Mouse (Mus musculus) left cerebral cortex, adult 6 months (tissue): ENCODE measurements around the gene Sp6. TPM values are rescaled to one million over a fixed set of nuclear protein-coding genes. Genes with fewer than 3 reads are reported as not detected.

ENCODE experiments used
- long read RNA-seq, 2 experiments: library from polyadenylated mRNA; unstranded; transcript quantifications; one replicate each; pipeline ENCODE4 v2.0.0; 2019 to 2020
- polyA plus RNA-seq: library from polyadenylated mRNA; unstranded; fragments of <200 nt; fragmentation: Nextera tagmentation; gene quantifications from 2 replicates; pipeline ENCODE4 v1.2.3, GENCODE M21; 2021

Gene Sp6
- polyA plus RNA-seq: 0.09 and 0.13 TPM in 2 replicates
- long read RNA-seq, experiment 1, partial matches to known transcripts: 0 of 3 reads
- long read RNA-seq, experiment 1, other reads (novel, unspliced or antisense): 3 of 3 reads
- long read RNA-seq, experiment 2: 0 reads

DNA sequence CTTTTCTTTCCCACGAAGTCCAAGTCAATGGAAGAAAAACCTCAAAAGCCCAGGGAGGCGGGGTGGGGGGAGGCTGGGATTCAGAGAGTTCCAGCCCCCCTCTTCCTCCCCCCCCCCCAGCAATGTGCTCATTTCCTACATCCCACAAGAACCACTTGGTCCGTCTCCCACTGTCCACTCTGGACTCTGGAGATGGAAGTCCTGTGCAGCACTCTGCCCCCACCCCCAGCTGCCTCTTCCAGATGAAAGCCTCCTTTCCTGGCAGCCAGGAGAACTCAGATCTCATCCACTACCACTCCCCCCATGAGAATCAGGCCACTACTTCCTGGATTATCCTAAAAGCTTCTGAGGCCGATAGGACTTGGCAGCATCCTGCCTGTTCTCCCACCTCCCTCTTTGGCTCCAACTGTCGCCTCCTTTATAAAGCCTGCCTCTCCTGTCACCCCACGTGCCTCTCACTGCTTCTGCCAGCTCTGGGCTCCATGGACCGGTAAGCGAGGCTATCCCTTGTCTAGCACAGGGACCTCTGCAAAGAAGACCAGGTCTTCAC lies at the start of gene Sp6:
Gene Sp6 (plus strand): TSS at position 274 of the 550 bp plus-strand sequence.

DNA sequence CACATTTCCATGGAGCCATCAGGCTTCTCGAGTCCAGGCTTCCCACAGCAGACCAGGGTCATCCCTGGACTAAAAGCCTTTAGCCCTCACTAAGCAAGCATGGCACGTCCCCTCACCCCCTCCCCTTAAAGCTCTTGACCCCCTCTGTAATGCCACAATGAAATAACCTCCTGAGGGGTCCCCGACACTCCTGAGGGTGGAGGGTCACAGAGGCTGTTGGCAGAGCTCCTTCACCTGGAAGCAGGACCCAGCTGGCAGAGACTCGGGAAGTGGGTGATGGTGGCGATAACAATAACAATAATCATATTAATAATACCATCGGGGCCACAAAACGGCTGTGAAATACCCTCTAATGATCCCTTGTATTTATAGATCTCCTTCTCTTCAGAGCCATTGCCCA lies 30.3 kb upstream of the Sp6 start, which contains the start of gene Sp2:
Gene Sp2 (minus strand): TSS at position 101 of the 400 bp plus-strand sequence.

DNA sequence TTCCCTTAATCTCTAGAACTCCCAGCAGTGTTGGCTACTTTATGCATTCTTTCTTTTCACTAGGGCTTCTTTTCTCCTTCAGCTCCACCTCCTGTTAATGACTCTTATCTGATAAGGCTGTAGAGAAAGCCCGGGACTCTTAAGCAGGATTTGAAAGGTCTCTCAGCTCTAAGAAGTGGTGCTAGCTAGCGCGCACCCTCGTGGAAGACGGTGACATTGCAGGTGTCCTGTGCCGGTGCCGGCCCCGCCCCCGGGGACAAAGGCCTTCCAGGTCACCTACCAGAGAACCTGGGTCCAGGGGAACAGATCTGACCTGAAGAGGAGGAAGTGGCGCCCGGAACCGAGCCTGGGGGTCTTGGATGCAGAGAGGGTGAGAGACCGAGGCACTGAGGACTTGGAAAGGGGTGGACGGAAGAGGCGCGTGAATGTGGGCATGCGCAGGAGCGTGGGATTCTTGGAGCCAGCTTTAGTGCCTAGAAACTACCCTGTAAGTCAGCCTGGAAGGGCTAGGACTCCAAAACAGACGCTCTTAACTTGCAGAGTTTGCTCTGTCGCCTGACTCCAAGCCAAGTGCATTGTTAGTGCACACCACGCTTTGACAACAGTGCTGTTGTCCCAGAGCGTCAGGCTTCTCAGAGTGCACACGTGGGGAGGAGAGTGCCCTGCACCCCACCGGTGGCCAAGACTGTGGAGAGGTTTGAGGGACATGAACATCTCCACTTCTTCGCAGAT lies 16.7 kb downstream of the Sp6 start, which contains the start of gene Scrn2:
Gene Scrn2 (plus strand): TSS at position 253 of the 732 bp plus-strand sequence.

DNA sequence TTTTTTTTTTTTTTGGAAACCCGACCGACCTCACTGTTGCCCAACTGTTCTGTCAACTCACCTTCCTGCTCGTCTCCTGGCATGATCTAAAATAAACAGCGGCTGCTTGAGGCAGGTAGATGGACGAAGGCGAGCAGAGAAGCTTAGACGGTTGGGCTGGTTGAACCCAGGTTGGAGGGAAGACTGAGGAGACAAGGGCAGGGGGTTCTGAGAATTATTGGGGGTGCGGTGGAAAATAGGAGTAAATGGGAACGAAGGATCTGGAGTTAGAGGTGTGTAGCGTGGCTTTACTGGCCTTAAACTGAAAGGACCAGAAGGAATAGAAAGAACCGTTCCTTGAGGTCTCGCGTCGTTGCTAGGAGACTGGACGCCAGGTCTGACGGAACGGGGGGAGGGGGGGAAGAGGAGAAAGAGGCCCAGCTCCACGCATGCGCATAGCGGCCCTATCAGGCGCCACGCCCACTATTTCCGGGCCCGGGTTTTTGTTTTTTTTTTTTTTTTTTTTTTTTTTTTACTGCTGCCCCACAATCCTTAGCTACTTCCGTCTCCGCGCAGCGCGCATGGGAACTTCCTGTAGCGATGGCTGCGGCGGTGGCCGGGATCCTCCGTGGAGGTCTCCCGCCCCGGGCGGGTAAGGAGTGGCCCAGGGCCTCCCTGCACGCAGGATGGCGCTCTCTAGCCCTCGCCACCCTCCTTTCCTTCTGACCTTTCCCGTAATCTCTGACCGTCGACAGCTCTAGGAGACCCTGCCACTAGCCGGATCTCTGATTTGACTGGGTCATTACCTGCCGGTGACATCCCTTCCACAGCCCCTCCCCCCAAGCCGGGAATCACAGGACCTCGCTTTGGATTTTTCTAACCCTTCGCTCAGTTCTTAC lies 28.1 kb downstream of the Sp6 start, which contains the start of the genes Lrrc46 and Mrpl10:
Gene Lrrc46 (minus strand): TSS at position 386 of the 878 bp plus-strand sequence.
Gene Mrpl10 (plus strand): TSS at position 539 of the 878 bp plus-strand sequence.

DNA sequence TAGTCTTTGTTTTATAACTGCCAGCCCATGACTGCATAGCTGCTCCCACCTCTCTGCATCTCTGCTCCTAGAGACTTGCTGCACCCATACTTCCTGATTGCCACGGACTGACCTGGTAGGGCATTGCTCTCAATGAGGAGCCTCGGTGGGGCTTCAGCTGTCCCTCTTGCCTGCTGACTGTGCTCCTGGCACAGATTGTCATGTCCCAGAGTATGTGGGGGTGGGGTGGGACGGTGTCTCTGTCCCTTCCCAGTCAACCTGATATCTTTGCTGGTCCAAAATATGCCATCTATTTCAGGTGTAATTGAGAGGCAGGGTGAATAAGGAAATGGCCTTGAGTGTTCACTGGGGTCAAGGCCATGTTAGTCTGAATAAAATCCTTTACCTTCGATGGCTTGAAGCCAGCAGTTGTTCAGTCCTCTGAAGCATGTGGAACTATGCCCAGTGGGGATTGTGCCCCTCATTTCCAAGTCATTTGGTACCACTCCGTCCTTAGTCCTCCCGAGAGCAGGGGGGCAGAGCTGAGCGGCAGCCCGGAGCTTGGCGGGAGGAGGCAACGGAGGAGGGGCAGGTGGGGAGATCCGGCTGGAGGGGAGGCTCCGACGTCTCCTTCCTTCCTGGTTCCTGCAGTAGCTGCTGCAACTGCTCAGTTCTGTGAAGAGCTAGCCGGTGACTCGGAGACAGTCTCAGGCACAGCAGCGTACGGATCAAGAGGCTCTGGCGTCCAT lies 37.2 kb downstream of the Sp6 start, which contains the start of gene Osbpl7:
Gene Osbpl7 (plus strand): TSS at position 413 of the 728 bp plus-strand sequence.

Other genes starting within 250 kb of the Sp6 start
- gene Snx11, start 235.8 kb upstream of the Sp6 start, polyA plus RNA-seq: 14.9 and 16.7 TPM in 2 replicates
- gene Cbx1, start 224.3 kb upstream of the Sp6 start, polyA plus RNA-seq: 25.2 and 35.2 TPM in 2 replicates
- gene Nfe2l1, start 183.4 kb upstream of the Sp6 start, polyA plus RNA-seq: 49.3 and 58.5 TPM in 2 replicates
- gene Copz2, start 163.5 kb upstream of the Sp6 start, polyA plus RNA-seq: 8.5 and 22.0 TPM in 2 replicates
- 35.2 and 39.4 TPM in 2 replicates for gene Cdk5rap3, start 96.9 kb upstream of the Sp6 start, polyA plus RNA-seq
- 0.16 TPM in 1 of 2 replicates, not detected in the other for gene Prr15l, start 85.3 kb upstream of the Sp6 start, polyA plus RNA-seq
- gene Pnpo, start 69.4 kb upstream of the Sp6 start, polyA plus RNA-seq: 31.9 and 40.4 TPM in 2 replicates
- 3.6 and 7.2 TPM in 2 replicates for gene Sp2, start 30.4 kb upstream of the Sp6 start, polyA plus RNA-seq
- 6.3 and 7.4 TPM in 2 replicates for gene Scrn2, start 16.5 kb downstream of the Sp6 start, polyA plus RNA-seq
- gene Lrrc46, start 28.0 kb downstream of the Sp6 start, polyA plus RNA-seq: 0.78 and 0.80 TPM in 2 replicates
- 63.3 and 69.1 TPM in 2 replicates for gene Mrpl10, start 28.2 kb downstream of the Sp6 start, polyA plus RNA-seq
- 4.2 and 4.7 TPM in 2 replicates for gene Osbpl7, start 37.2 kb downstream of the Sp6 start, polyA plus RNA-seq
- 0.14 TPM in 1 of 2 replicates, not detected in the other for gene Tbx21, start 101.9 kb downstream of the Sp6 start, polyA plus RNA-seq
- 1.2 and 2.4 TPM in 2 replicates for gene Tbkbp1, start 138.1 kb downstream of the Sp6 start, polyA plus RNA-seq
- gene Kpnb1, start 174.5 kb downstream of the Sp6 start, polyA plus RNA-seq: 9.4 and 10.9 TPM in 2 replicates